In genomic region chr11:60088947-60089346, GRCm38 (mm10) we compare ENCODE assay signal across 9 mouse cellular contexts. TPM values are rescaled to one million over a fixed set of nuclear protein-coding genes. Genes with fewer than 3 reads are reported as not detected.
DNase-seq lines count a peak whose midpoint lies in the region; ATAC-seq lines count a peak whose summit lies in the region.
"Had no signal": no experiment of that assay in that cellular context is flagged by ENCODE, and none has a peak within 500 bp of the region (broad histone marks: within the 10 kb centered on the region; RNA-seq: fewer than 3 reads in every experiment).

No protein-coding gene starts in this region.

- WGBS in limb, embryonic 11.5 days, result 47% methylated on average over 4 of the region's 4 CpGs
- WGBS in limb, embryonic 10.5 days, result 53% methylated on average over 4 of the region's 4 CpGs
- 43% methylated on average over 4 of the region's 4 CpGs for WGBS in hindbrain, embryonic 10.5 days
- WGBS in midbrain, embryonic 15.5 days, result 31% methylated on average over 4 of the region's 4 CpGs

- H3K27ac ChIP-seq in limb, embryonic 11.5 days (replicated peaks; ENCODE audit: low read depth, low read length), result no peak overlapping the region
- H3K27ac ChIP-seq in limb, embryonic 10.5 days, result no peak overlapping the region
- no peak overlapping the region for H3K27ac ChIP-seq in hindbrain, embryonic 10.5 days
- peak overlapping the region; percentile 55 for H3K27ac ChIP-seq in midbrain, embryonic 15.5 days

- no peak overlapping the region for H3K9ac ChIP-seq in limb, embryonic 11.5 days (ENCODE audit: low read length)
- no peak overlapping the region for H3K9ac ChIP-seq in midbrain, embryonic 15.5 days

- no peaks in the 10 kb centered on the region for H3K9me3 ChIP-seq in limb, embryonic 11.5 days (ENCODE audit: control insufficient read depth, low read length)
- H3K9me3 ChIP-seq in limb, embryonic 10.5 days (replicated peaks), result no peaks in the 10 kb centered on the region
- no peaks in the 10 kb centered on the region for H3K9me3 ChIP-seq in hindbrain, embryonic 10.5 days
- no peaks in the 10 kb centered on the region for H3K9me3 ChIP-seq in midbrain, embryonic 15.5 days

- no peak overlapping the region for H3K4me3 ChIP-seq in limb, embryonic 11.5 days (ENCODE audit: low read depth, low read length)
- no peak overlapping the region for H3K4me3 ChIP-seq in limb, embryonic 10.5 days
- no peak overlapping the region for H3K4me3 ChIP-seq in hindbrain, embryonic 10.5 days
- no peak overlapping the region for H3K4me3 ChIP-seq in midbrain, embryonic 15.5 days

- ATAC-seq in limb, embryonic 11.5 days (ENCODE audit: insufficient number of reproducible peaks, low FRiP score, low TSS enrichment, low read depth), result no peak
- ATAC-seq in midbrain, embryonic 15.5 days (replicated peaks), result peak; percentile 81

- H3K36me3 ChIP-seq in limb, embryonic 11.5 days (ENCODE audit: control insufficient read depth, insufficient read depth, low read length), result no peaks in the 10 kb centered on the region
- no peaks in the 10 kb centered on the region for H3K36me3 ChIP-seq in limb, embryonic 10.5 days
- H3K36me3 ChIP-seq in hindbrain, embryonic 10.5 days, result no peaks in the 10 kb centered on the region
- no peaks in the 10 kb centered on the region for H3K36me3 ChIP-seq in midbrain, embryonic 15.5 days (replicated peaks)

- no peak overlapping the region for H3K4me2 ChIP-seq in limb, embryonic 11.5 days (ENCODE audit: low read depth, severe bottlenecking)
- no peak overlapping the region for H3K4me2 ChIP-seq in midbrain, embryonic 15.5 days

- no peaks in the 10 kb centered on the region for H3K27me3 ChIP-seq in limb, embryonic 11.5 days (ENCODE audit: control insufficient read depth, insufficient read depth, low read length)
- H3K27me3 ChIP-seq in limb, embryonic 10.5 days (ENCODE audit: low read depth, poor library complexity, severe bottlenecking), result 0 out of 2 replicates have a peak, but pooled peaks cover 5% of the 10 kb centered on the region
- peaks cover 4% of the 10 kb centered on the region; the same call in 1 of the 2 replicates for H3K27me3 ChIP-seq in hindbrain, embryonic 10.5 days (ENCODE audit: insufficient read depth, poor library complexity, severe bottlenecking)
- H3K27me3 ChIP-seq in midbrain, embryonic 15.5 days (replicated peaks), result no peaks in the 10 kb centered on the region

- H3K4me1 ChIP-seq in limb, embryonic 11.5 days (ENCODE audit: control insufficient read depth, insufficient read depth, low read length), result no peaks in the 10 kb centered on the region
- H3K4me1 ChIP-seq in limb, embryonic 10.5 days, result peaks cover 41% of the 10 kb centered on the region
- H3K4me1 ChIP-seq in hindbrain, embryonic 10.5 days (replicated peaks), result peaks cover 30% of the 10 kb centered on the region
- H3K4me1 ChIP-seq in midbrain, embryonic 15.5 days, result peaks cover 22% of the 10 kb centered on the region

- peak; percentile 57 for DNase-seq in limb, embryonic 11.5 days (ENCODE audit: low spot score)
- no peak for DNase-seq in limb, embryonic 10.5 days (ENCODE audit: low spot score)
- DNase-seq in cerebellum, adult 9-10 months, result peak; percentile 69
- DNase-seq in hindbrain, embryonic 10.5 days (ENCODE audit: low spot score), result peak; percentile 48
- DNase-seq in urinary bladder, adult 2 months (ENCODE audit: low spot score), result no peak
- DNase-seq in adrenal gland, adult 18-20 months (ENCODE audit: low spot score in 2 of 2), result no peak
- no peak for DNase-seq in adrenal gland, postnatal 10 days

RNA-seq across cellular contexts. Expression of gene Rai1, which starts 15.9 kb away (rescaled TPM):
- polyA plus RNA-seq in limb, embryonic 11.5 days (2014; fragmentation: Nextera tagmentation; extraction: Ambion mirVana), result 35.5 and 36.0 TPM in 2 replicates
- 34.3 and 37.3 TPM in 2 replicates for polyA plus RNA-seq in limb, embryonic 10.5 days (2016; fragmentation: Nextera tagmentation; extraction: Ambion mirVana)
- polyA plus RNA-seq in hindbrain, embryonic 10.5 days (2016; fragmentation: Nextera tagmentation; extraction: Ambion mirVana), result 25.3 and 31.0 TPM in 2 replicates
- 34.2 and 34.7 TPM in 2 replicates for polyA plus RNA-seq in midbrain, embryonic 15.5 days (2015; fragmentation: Nextera tagmentation; extraction: Ambion mirVana)
- polyA plus RNA-seq in urinary bladder, adult 2 months (2012; rRNA removed), result 35.1 and 45.3 TPM in 2 replicates
- total RNA-seq in adrenal gland, adult 18-20 months (2021), result 10 to 100 TPM; 35.2 to 42.3 TPM
- 10 to 100 TPM; 34.8 to 53.0 TPM for total RNA-seq in adrenal gland, postnatal 10 days (2021)

RNA-seq across cellular contexts. Expression of gene Pemt, which starts 42.7 kb away (rescaled TPM):
- polyA plus RNA-seq in limb, embryonic 11.5 days (2014; fragmentation: Nextera tagmentation; extraction: Ambion mirVana), result 4.9 and 6.1 TPM in 2 replicates
- 5.3 and 7.5 TPM in 2 replicates for polyA plus RNA-seq in limb, embryonic 10.5 days (2016; fragmentation: Nextera tagmentation; extraction: Ambion mirVana)
- polyA plus RNA-seq in hindbrain, embryonic 10.5 days (2016; fragmentation: Nextera tagmentation; extraction: Ambion mirVana), result 8.3 and 9.2 TPM in 2 replicates
- 8.1 and 8.4 TPM in 2 replicates for polyA plus RNA-seq in midbrain, embryonic 15.5 days (2015; fragmentation: Nextera tagmentation; extraction: Ambion mirVana)
- 4.3 and 5.3 TPM in 2 replicates for polyA plus RNA-seq in urinary bladder, adult 2 months (2012; rRNA removed)
- total RNA-seq in adrenal gland, adult 18-20 months (2021), result 10 to 100 TPM in 1 of 2 experiments, 1 to 10 TPM in 1; 5.5 to 11.1 TPM
- total RNA-seq in adrenal gland, postnatal 10 days (2021), result 100 to 1,000 TPM in 1 of 2 experiments, 10 to 100 TPM in 1; 57.5 to 102 TPM
- total RNA-seq: neutrophil, adult 5-6 weeks had no signal

Comparison
In these comparisons a context has a peak if more than half of its experiments do, and no peak if none do; other contexts are left out.
1. DNase-seq: peak in limb, embryonic 11.5 days (single experiment), cerebellum, adult 9-10 months (single experiment) and hindbrain, embryonic 10.5 days (single experiment); none in limb, embryonic 10.5 days (single experiment), urinary bladder, adult 2 months (single experiment), adrenal gland, adult 18-20 months (0 of 2) and adrenal gland, postnatal 10 days (single experiment).